8 mouse cellular contexts compared by ENCODE assay signal in the genomic region with DNA sequence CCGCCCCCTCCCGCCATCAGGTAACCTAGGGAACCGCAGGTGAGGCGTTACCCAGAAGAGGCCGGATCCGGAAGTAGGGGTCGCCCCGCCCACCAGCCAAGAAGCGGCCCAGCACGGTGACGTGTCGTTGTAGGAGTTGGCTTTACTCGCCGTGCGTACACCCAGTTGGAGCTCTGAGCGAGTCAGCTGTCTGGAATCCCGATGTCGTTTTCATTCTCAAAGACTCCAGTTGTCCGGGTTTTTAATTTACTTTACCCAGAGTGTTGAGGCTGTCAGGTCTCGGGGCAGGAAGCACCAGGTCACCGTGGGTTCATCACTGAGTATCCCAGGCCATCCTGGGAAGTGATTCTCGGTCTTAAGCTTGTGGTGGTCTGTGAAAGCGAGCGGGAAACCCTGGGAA. TPM values are rescaled to one million over a fixed set of nuclear protein-coding genes. Genes with fewer than 3 reads are reported as not detected.
DNase-seq lines count a peak whose midpoint lies in the region; ATAC-seq lines count a peak whose summit lies in the region.

No protein-coding gene starts in this region.

- peaks cover 6 to 23% of the 10 kb centered on the region in 2 experiments for H3K4me1 ChIP-seq in heart, embryonic 14.5 days (ENCODE audit: control insufficient read depth in 2 of 2, insufficient read depth in 2 of 2, low read length in 2 of 2)
- H3K4me1 ChIP-seq in liver, embryonic 13.5 days (replicated peaks): peaks cover 39% of the 10 kb centered on the region
- H3K4me1 ChIP-seq in stomach, embryonic 16.5 days (ENCODE audit: control insufficient read depth, insufficient read depth, low read length): peaks cover 25% of the 10 kb centered on the region

- no peaks in the 10 kb centered on the region for H3K27me3 ChIP-seq in heart, embryonic 14.5 days (ENCODE audit: control insufficient read depth, insufficient read depth, low read length)
- no peaks in the 10 kb centered on the region for H3K27me3 ChIP-seq in liver, embryonic 13.5 days
- no peaks in the 10 kb centered on the region for H3K27me3 ChIP-seq in stomach, embryonic 16.5 days (ENCODE audit: control insufficient read depth, insufficient read depth, low read length)

- ATAC-seq in CD4-positive, CD25-positive, alpha-beta regulatory T cell, adult 4 months: peak; percentile 83
- ATAC-seq in heart, embryonic 14.5 days (ENCODE audit: insufficient number of reproducible peaks, insufficient read depth, low FRiP score, low read depth): peak; percentile 93
- ATAC-seq in liver, embryonic 13.5 days (ENCODE audit: low read depth): peak; percentile 87
- ATAC-seq in stomach, embryonic 16.5 days (ENCODE audit: insufficient read depth, low FRiP score): peak; percentile 95

- peak overlapping the region; percentile 88 for H3K4me2 ChIP-seq in heart, embryonic 14.5 days (ENCODE audit: low read length)
- H3K4me2 ChIP-seq in liver, embryonic 13.5 days: peak overlapping the region; percentile 91
- peak overlapping the region; percentile 92 for H3K4me2 ChIP-seq in stomach, embryonic 16.5 days (ENCODE audit: low read depth, low read length)

- H3K9ac ChIP-seq in heart, embryonic 14.5 days (ENCODE audit: low read length): peak overlapping the region; percentile 80
- peak overlapping the region; percentile 99 for H3K9ac ChIP-seq in liver, embryonic 13.5 days
- peak overlapping the region; percentile 77 for H3K9ac ChIP-seq in stomach, embryonic 16.5 days (ENCODE audit: low read length)

- H3K9me3 ChIP-seq in heart, embryonic 14.5 days (ENCODE audit: control insufficient read depth, low read length): no peaks in the 10 kb centered on the region
- H3K9me3 ChIP-seq in liver, embryonic 13.5 days (replicated peaks): no peaks in the 10 kb centered on the region
- H3K9me3 ChIP-seq in stomach, embryonic 16.5 days (replicated peaks; ENCODE audit: control insufficient read depth, low read length): no peaks in the 10 kb centered on the region

- under 1% methylated on average over 24 of the region's 24 CpGs for WGBS in heart, embryonic 14.5 days
- WGBS in liver, embryonic 13.5 days (ENCODE audit: insufficient replicate concordance): 1% methylated on average over 24 of the region's 24 CpGs
- under 1% methylated on average over 24 of the region's 24 CpGs for WGBS in stomach, embryonic 16.5 days

- H3K36me3 ChIP-seq in heart, embryonic 14.5 days (ENCODE audit: control insufficient read depth, insufficient read depth, low read length): no peaks in the 10 kb centered on the region
- no peaks in the 10 kb centered on the region for H3K36me3 ChIP-seq in liver, embryonic 13.5 days
- H3K36me3 ChIP-seq in stomach, embryonic 16.5 days (ENCODE audit: control insufficient read depth, insufficient read depth, low read length): no peaks in the 10 kb centered on the region

- peak overlapping the region; percentile 47 to 53 for H3K4me3 ChIP-seq in heart, embryonic 14.5 days (ENCODE audit: control insufficient read depth in 1 of 2, insufficient read depth in 1 of 2, low read depth in 1 of 2, low read length in 2 of 2)
- H3K4me3 ChIP-seq in liver, embryonic 13.5 days (replicated peaks): peak overlapping the region; percentile 99
- H3K4me3 ChIP-seq in stomach, embryonic 16.5 days (replicated peaks; ENCODE audit: low read length): peak overlapping the region; percentile 80

- DNase-seq in c-Kit-negative CD71-positive TER-119-positive erythroid progenitor cells, embryonic 14.5 days (ENCODE audit: low read depth, low spot score): peak; percentile 88
- DNase-seq in fibroblast of lung, adult 2 months (ENCODE audit: low read depth): peak; percentile 91
- DNase-seq in kidney, postnatal 14 days: peak; percentile 98
- DNase-seq in liver, embryonic 13.5 days: peak; percentile 95
- DNase-seq in neural tube, embryonic 10.5 days (ENCODE audit: extremely low spot score, low spot score): peak; percentile 96

- H3K27ac ChIP-seq in heart, embryonic 14.5 days (replicated peaks in 1 of 2; ENCODE audit: control insufficient read depth in 1 of 2, insufficient read depth in 1 of 2, low read depth in 2 of 2, low read length in 2 of 2): peak overlapping the region; percentile 96 to 98
- peak overlapping the region; percentile 95 for H3K27ac ChIP-seq in liver, embryonic 13.5 days
- peak overlapping the region; percentile 99 for H3K27ac ChIP-seq in stomach, embryonic 16.5 days (ENCODE audit: low read length)

RNA-seq across cellular contexts. Expression of a gene that starts 2.0 kb away (rescaled TPM):
- 10 to 100 TPM; 48.3 to 70.6 TPM for polyA plus RNA-seq in CD4-positive, CD25-positive, alpha-beta regulatory T cell, adult 4 months (2017; shearing (Covaris generic))
- polyA plus RNA-seq in heart, embryonic 14.5 days (2014; fragmentation: Nextera tagmentation; extraction: Ambion mirVana): 133 TPM in 2 replicates
- 77.9 and 99.1 TPM in 2 replicates for polyA plus RNA-seq in liver, embryonic 13.5 days (2015; fragmentation: Nextera tagmentation; extraction: Ambion mirVana)
- polyA plus RNA-seq in stomach, embryonic 16.5 days (2015; fragmentation: Nextera tagmentation; extraction: Ambion mirVana): 206 and 209 TPM in 2 replicates

Comparison
In these comparisons a context has a peak if more than half of its experiments do, and no peak if none do; other contexts are left out.
1. Peak in every context shown above with its lines: DNase-seq, ATAC-seq, H3K4me3 ChIP-seq and H3K27ac ChIP-seq.